Mouse (Mus musculus) spleen, adult 2 months (tissue): ENCODE measurements around the gene Pde6b.

Experiments
- CTCF ChIP-seq: fragments of 200-500 bp; IDR thresholded peaks from 2 replicates; pipeline ENCODE4 v1.5.1; 2011; ENCODE audit warnings: mild to moderate bottlenecking, inconsistent platforms; ENCODE audit not compliant: insufficient read depth, insufficient read length, insufficient replicate concordance; ENCODE audit errors: extremely low read depth
- POLR2A ChIP-seq: fragments of 200-500 bp; IDR thresholded peaks from 2 replicates; pipeline ENCODE4 v1.6.1; 2011; ENCODE audit warnings: low read depth, low read length, inconsistent platforms

- no peak for TF ChIP-seq CTCF
- no peak for TF ChIP-seq POLR2A
Observed at GRCm38 (mm10) chr5:108458706-108459105, 70.5 kb downstream of the Pde6b start.
